Mouse (Mus musculus): ENCODE measurements around the gene Agxt2. TPM values are rescaled to one million over a fixed set of nuclear protein-coding genes. Genes with fewer than 3 reads are reported as not detected.
A peak's percentile ranks its signal among the peaks of the same experiment; 100 is the strongest.

Gene Agxt2
- total RNA-seq (2021), result not detected
- long read RNA-seq, experiment 1, result 0 reads
- long read RNA-seq, experiment 2, result 0 reads

DNA sequence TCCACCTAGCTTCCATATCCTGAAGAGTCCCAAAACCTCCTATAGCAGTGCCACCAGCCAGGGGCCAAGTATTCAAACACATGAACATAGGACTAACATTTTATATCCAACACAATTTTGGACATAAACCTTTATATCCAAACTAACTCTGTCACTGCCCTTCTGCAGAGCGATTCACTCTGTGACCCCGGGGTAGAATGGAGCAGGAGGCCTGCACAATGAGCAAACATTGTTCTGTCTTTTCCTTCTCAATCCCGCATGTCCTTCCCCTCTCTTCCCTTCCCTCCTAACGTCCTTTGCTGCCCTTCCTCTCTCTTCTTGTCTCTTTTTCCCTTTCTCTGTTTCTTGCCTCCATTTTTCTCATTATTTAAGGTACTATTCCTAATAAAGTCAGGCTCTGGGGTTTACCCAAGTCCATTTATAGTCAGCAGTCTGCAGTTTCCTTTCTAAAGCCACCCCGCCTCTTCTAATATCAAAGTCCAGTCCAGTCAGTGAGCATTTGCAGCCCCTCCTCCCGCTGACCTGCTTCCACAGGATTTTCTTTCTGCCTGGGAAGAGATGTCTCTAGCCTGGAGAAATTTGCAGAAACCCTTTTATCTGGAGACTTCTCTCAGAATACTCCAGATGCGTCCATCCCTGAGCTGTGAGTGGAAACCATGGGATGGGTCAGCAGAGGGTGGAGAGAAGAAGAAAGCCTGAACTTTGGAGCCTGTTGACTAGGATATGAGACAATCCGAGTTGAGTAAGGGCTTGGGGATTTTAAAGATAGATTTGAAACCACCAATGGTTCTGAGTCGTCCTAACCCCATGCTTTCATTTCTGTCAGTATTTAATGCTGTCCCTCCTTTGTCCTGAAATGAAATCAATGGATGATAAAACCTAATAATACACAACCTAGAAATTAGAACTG is at the start of gene Agxt2:
Agxt2 (plus strand) TSS at position 494 of the 910 bp plus-strand sequence.
- no peak for DNase-seq

DNA sequence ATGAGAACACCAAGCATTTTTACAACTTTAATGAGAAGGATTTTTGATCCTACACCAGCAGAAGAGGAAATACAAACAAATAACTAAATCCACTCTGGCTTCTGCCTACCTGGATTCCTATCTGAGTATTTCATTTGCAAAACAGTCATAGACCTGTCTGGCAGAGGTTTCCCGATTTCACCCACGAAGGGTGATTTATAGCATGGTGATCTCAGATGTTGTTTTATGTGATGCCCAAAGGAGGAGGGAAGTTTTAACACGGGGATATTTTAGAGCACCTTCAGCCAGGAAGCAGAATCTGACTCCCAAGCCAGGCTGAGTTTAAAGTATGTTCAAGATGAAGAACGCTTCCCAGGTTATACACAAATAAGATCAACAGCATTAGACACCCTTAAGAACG is 46.5 kb upstream of the Agxt2 start:
- no peak for DNase-seq

DNA sequence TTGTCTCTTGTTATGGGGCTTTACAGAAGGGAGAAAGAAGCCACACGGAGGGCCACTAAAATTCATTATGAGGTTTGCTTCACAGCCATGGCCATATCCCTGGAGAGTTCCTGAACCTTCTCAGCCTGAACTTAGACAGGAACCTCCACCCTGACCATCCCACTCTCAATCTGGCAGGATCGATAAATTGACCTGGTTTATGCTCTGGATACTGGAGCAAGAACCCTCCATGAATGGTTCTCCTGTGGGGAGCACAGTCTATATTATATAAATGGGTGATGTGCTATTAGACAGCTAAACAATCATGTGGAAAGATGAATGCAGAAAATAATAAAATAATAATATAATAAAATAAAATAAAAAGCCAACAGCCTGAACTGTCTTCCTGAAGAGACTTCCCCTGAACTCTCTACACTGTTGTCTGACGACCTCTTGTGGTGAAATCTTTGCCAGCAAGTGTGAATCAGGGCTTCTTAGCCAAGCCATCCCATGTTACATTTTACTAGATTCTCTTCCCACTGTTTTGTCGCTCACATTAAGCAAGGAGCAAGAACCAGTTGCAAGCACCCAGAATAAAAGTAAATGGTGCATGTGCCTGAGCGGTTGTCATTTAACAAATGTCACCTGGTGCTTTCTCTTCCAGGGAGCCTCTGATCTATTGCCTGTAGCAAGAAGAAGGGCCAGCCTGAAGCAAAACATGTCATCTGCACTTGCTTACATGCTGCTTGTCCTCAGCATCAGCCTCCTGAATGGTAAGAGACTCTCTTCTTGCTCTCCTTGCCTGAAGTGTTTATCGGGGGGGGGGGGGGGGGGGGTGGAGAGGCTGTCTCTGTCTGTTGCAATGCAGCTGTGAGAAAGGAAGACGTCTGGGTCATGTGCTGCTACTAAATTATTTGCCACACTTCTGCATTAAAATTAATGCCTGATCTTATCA is 44.5 kb upstream of the Agxt2 start:
- DNase-seq, result peak; percentile 45

DNA sequence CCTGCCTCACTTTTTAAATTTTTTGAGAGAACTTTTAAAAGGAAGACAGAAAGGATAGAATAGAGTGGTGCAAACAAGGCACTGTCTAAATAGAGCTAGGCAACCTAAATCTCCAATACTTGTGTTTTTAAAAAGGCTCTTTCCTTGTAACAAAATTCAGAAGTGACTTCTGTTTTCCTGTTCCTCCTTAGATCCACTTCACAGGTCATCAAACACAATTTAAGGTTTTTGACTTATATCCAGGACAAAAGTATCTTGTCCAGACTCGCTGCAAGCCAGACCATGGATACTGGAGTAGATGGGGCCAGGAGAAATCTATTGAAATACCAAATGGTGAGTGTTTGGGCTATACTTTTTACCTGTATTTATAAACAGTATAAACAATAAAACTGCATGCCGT is 33.3 kb upstream of the Agxt2 start, which contains the start of gene Gm21973:
Gm21973 (plus strand) TSS at position 301 of the 400 bp plus-strand sequence.
- DNase-seq, result no peak

DNA sequence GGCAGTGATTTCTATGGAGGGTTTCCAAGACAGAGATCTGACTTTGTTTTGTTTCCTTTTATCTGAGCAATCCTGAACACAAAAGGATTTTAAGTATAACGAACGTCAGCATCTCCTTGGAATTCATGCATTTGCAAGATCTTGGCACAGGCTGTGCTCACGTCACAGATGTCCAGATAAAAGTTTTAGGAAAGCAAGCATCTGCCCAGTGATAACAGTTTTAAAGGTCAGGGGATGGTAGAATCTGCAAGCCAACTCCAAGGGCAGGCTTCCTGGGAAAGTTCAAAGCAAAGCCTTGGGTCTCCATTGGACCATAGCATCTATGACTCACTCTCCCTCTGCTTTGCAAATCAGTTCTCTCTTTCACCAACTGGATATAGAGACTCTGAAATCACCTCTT is 27.7 kb upstream of the Agxt2 start:
- no peak for DNase-seq

DNA sequence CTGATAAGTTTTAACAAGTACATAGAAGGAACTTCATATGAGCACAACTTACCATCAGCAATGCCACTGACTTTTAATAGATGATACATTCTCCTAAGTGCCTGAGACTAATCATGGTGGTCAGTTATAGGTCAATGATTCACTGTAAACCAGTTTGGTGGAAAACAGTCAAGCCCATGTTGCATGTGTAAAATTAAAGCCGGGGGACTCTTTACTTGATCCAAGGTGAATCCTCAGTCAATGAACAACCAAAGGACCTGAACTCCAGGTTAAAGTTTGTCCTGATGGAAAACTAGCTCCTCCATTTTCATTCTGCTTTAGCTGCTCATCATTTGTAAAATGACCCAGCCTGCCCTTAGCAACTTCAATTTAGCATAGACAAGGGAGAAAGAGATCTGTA is 25.8 kb upstream of the Agxt2 start:
- no peak for DNase-seq

DNA sequence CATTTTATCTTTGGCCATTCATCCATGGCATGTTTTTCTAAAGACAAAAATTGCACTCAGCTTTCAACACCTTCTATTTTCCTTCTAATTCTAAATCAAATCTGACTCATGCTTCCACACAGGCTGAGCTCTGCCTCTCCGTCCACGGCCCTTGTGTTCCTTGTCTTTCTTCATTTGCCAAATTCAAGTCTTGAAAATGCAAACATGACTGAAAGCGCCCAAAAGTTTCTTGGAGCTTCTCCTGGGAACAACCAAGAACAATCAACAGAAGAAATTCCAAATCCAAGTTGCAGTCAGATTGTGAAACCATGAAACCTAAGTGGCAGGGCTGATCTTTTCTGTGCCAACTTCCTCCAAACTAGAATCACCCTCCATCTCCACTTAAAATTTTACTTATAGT is 19.7 kb upstream of the Agxt2 start:
- no peak for DNase-seq

DNA sequence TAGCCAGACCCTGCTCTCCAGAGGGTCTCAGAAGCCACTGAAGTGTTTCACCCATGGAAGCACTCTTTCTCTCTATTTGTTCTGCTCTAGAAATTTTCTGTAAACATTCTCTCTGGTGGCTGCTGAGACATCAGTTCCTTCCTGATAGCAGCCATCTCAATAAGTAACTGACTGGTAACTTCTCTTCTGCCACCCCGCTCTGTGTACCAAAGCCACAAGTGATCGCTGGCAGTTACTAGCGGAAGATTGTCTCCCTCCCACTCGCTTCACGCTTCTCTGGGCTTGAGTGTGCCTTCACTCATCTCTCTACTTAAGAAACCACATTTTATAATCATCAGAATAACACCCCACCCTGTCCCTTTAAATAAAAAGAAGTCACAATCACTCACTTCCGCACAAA is 11.3 kb upstream of the Agxt2 start:
- DNase-seq, result no peak

DNA sequence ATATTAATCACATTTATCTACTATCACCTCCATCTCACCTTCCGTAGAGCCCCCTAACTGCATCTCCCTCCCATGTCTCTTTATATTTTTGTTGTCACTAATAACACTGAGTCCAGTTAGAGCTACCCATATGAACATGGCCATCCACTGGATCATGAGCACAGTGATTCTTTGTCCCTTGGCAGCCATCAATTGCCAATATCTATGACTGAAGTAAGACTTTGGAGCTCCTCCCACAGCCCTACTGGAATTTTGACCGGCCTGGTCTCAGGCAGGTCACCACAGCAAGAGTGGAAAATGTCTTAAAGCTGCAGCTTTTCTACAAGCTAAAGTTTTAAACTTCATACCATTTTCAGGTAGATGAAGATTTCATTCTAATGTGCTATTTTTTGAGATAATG is 8.0 kb downstream of the Agxt2 start:
- no peak for DNase-seq

DNA sequence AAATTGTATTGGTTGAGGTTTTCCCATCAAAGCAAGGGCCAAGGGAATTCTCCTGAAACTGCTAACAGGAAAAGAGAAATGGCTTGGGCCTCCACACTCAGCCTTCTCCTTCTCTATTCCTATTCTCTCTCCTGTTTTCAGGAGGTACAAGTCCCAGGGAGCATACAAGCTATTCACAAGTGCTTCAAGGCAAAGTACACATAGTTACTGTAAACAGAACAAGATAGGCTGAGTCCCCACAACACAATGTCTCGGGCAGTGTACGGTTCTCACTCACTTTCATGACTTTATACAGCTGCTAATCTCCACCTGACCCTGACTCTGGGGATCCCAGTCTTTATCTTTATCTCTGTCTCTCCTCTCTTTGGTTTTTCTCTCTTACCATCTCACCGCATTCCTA is 17.1 kb downstream of the Agxt2 start:
- no peak for DNase-seq

DNA sequence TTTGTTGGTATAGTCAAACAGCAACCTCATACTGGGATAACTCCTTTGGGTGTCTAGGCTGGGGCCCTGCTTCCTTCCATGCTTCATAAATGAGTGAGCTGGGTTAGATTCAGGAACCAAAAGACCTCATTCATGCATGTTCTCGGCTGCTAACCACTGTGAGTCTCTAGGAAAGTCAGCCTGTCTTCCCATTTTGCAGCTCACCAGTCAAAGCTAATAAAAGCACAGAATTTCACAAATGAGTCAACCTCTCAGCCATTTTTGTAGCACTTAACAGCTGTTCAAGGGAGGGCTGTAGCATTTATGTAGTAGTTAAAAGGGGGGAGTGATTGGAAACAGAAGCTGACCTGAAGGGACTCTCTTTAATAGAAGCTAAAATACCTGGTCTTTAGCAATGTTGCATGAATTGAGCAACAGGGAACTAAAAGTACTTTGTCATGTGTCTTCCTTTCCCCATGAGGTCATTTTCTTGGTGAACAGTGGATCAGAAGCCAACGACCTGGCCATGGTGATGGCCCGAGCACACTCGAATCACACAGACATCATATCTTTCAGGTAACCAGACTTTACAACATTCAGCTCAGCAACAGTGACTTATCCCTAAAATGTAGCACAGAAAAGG is 20.1 kb downstream of the Agxt2 start:
- DNase-seq, result no peak

DNA sequence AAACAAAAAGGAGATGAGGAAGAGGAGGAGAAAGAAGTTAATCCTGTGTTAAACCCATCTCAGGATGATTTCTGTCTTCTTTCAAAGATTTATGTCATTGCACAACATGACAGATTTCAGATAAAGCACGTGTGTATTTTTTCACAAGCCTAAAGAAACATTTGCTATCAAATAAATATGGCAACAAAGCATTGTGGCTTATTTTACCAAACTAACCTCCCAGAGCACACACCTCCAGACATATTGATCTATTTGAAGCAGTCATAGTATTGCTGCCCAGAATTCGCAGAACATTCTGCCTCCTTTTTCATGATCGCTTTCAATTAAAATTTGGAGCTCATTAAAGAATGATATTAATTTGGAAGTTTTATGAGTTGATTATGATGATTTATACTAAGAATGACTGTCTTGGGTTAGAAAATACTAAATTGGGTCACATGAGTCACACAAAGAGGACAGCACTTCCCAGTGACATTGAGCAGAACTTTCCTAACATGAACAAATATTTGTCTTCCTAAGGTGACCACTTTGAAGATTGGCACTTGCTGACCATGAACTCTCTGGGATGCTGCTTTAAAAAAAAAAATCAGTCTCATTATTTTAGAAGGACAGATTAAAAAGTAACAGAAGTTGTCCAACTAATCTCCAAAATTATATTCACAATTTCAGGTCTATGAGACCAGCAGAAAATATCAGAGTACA is 21.6 kb downstream of the Agxt2 start:
- no peak for DNase-seq

DNA sequence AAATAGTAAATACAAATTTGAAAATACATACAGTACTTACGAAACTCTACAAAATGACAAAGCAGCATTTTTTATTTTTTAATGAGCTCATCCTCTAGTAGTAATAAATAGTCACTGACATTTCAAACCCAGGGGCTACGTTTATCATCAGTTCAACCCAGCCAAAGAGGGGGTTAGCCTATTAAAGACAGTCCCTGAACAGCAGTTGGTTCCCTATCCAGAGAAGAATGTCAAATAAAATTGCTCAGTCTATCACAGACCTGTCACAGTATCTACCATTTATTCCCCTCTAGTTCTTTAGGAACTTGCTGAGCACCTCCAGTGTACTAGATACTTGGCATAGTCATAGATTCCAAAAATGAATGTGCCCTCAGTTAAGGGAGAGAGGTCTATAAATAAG is 28.9 kb downstream of the Agxt2 start:
- DNase-seq, result no peak

DNA sequence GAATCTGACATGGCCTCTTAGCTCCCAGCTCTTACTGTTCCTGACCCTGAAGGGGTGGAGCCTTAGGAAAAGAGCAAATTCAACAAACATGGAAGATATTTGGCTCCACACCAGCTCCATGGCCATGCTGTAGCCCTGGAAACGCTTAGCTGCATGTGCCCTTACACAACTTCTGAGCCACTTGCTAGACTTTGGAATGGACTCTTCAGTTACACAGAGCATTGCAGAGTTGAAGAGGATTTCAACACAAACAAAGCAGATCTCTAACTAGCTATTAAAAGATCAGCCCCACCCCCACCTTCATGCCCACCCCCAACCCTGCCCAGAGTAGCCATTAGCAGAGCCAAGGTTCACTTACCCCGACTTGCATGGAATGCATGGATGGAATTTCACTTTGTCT is 41.5 kb downstream of the Agxt2 start:
- DNase-seq, result no peak

DNA sequence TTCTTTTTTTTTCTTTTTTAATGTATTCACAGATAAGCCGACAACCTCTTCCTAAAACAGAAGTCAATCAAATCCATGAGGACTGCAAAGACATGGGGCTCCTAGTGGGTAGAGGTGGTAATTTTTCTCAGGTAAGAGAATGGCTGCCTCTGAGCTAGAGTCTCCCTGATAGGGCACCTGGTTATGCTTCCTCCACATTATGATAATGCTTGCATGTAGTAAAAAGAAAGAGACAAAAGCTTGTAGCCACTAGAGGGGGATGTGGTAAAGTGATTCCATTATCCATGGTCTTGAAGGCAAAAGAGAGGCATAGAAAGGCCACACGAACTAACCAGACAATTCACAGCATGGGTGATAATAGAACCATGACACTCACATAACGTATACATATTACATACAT is 42.1 kb downstream of the Agxt2 start:
- no peak for DNase-seq

DNA sequence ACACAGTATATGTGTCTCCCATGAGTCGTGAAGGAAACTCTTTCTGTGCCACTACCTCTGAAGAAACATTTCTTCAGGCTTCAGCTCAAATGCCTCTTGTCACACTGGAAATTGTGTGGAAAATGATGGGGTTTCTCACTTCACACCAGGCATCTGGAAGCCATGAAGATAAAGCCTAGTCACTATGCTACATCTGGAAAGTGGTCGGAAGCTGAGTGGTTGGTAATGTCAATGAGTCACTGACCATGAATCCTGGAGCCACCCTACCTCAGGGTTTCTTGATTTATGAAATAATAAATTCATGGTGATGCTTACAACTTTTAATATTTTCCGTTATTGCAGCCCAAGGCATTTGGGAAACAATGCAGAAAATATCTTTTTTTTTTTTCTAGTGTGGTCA is 51.5 kb downstream of the Agxt2 start:
- DNase-seq, result no peak

DNA sequence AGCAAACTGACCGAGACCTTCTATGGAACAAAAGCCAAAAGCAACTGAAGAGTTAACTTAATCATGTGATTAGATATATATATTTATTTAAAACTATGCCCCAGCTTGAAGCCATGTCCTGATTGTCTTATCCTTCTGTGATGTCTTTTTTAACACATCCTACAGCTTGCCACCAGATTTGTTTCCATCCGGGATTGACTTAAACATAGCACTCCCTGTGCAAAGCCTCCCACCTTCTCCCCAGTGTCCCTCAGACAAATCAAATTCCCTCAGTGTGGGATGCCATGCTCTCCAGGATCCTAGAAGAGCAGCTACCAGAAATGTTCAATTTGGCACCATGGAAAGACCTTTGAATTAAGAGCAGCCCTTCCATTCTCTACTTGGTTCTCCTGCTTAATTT is 52.5 kb downstream of the Agxt2 start:
- no peak for DNase-seq

DNA sequence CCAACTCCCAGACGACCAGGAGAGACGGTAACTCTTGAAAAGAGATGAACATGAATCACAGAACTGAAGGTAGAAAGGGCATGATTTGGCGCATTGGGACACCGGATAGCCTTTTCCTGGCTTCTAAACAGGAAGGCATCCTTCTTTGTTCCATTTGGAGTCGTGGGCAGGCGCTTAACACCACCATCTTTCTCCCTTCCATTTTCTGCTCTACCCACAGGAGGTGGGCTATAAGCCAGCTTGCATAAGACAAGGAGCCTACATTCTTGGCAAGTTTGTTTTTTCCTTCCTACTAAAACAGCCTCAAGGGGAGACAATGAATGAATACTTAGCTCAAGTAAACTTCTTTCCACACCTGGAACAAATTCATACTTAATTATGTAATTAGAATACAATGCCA is 55.3 kb downstream of the Agxt2 start:
- no peak for DNase-seq

DNA sequence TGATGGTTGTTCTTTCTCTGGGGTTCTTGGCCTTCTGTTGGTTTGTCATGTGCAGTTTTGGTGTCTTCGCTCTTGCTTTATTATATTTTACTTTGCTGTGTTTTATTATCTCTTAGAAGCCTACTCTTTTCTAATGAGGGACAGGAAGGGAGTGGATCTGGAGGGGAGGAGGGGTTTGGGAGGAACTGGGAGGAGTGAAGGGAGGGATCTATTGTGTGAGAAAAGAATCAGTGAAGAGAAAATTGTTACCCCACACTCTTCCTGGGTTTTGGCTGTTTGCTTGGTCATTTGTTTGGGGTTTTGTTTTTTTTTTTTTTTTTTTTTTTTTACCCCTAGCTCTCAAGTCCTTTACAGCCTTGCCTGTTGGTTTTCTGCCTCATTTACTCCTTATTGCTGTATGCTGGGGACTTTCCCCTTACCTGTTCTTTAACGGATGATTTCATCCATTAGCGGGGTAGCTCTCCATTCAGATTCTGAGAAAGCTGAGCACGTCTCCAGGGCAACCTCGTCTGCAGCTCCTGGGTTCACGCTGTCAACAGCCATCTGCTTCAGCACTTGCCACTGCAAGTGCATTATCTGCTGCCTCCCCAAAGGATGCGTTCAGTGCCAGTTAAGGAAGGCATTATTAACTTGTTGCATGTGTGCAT is 62.9 kb downstream of the Agxt2 start:
- DNase-seq, result no peak

DNA sequence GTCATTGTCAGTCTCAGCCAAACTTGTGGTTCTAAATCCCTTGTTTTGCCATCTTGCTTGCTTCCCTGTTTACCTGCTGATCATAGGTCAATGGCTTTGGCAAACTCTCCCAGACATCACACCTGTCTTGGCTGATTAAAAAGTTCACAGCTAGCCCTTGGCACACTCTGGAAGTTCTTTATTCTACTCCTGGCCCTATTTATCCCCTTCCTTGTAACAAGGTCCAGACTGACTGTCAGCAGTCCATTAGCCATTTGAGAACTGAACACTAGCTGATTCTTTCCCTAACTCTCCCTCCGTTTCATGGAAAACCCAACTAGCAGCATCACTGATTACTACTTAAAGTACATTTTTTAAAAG is 63.4 kb downstream of the Agxt2 start:
- no peak for DNase-seq

DNA sequence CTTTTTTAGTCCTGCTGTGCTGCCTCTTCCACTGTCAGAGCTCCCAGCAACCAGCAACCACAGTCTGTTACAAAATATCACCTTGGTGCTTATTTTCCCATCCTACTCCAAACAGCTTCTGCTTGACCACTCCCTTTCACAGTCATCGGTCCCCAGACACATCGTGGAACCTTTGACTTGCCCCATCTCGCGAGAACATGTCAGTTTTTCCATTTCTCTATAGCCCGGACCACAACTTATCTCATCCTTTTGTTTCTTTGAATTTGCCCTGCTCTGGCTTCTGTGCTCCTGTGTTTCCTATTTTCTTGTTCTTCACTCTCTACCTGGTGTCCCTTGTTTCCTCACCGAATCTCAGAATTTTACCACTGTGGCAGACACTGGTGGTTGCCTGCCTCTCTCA is 67.8 kb downstream of the Agxt2 start:
- no peak for DNase-seq

Data from gastrocnemius, postnatal 10 days (tissue).